Mouse (Mus musculus) MN1 (cell line): ENCODE data around the gene Calm4.
"Not testable (repeated sequence)": the region's sequence is repeated elsewhere in the genome, so short reads cannot be mapped to it uniquely, and the experiment has no call there.

Experiments used
- DNase-seq: peaks from one replicate; pipeline ENCODE4 v3.0.0-alpha.2; 2016; ENCODE audit warnings: low spot score

Gene Calm4

DNA sequence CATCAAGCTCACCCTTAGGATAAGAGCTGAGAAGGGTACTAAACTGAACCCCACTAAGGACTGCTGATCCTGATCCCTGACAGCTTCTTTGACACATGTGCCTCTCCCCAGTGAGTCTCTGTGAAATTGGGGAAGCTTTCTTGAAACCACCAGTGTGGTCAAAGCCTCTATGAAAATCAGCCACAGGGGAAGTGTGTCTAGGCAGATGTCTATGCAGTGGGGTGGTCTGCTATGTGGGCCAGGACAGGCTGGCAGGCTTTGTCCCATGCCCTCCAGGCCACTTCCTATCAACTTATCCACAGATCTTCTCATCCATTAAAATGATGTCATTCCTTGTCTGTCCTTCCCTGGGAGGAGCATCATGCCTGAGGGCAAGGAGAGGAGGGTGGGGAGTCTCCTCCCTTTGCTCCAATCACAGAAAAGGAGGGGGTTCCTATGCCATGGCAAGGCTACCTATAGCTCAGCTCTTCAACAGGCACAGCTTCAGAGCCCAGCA is at the start of gene Calm4:
TSS of gene Calm4 (plus strand) at position 446 of the 496 bp plus-strand sequence.
- not testable (repeated sequence) for DNase-seq

- DNase-seq, result no peak
These were observed 49.0 kb upstream of the Calm4 start for GRCm38 (mm10) chr13:3788588-3788987.

- no peak for DNase-seq
These were observed 48.0 kb upstream of the Calm4 start for GRCm38 (mm10) chr13:3789531-3789930.

GRCm38 (mm10) chr13:3796649-3797048 is 40.9 kb upstream of the Calm4 start:
- DNase-seq, result no peak

GRCm38 (mm10) chr13:3798751-3799150 is 38.8 kb upstream of the Calm4 start:
- no peak for DNase-seq

GRCm38 (mm10) chr13:3799386-3799785 is 38.2 kb upstream of the Calm4 start:
- no peak for DNase-seq

DNA sequence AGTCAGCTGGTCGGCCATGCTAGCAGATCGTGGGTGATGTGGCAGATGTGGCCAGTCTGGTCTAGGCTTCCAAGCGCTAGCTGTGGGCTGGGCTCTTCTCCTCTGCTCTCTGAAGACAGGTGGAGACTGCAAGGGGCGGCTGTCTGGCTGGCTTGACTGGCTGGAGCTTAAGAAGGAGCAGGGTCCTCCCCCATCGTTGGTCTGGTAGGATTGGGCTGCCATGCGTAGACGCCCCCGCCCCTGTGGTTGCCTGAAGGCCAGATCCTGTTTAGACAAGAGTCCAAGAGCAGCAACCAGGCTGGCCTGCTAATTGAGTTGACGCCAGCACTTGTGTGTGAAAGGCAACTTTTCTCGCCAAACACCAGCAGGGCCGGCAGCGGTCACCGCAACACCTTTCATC is 33.4 kb upstream of the Calm4 start, which contains the start of gene Calml3:
TSS of gene Calml3 (minus strand) at position 131 of the 400 bp plus-strand sequence.
- no peak for DNase-seq

DNA sequence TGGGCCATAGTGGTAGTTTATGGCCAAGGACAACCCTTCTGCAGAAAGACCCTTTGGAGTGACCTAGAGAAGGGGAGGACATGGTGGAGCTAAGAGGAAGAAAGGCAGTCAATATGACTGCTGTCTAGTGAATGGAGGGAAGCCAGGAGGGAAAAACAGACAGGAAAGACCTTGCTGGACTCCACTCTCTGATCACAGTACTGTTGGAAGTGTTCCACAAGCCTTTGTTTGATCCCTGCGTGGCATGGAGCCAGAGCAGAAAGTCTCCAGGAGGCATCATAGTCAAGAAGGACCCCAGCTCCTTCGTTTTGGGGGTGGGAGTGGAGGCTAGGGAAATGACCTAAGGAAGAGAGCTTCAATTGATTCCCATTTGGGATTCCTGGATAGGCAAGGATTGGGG is 32.4 kb upstream of the Calm4 start:
- DNase-seq, result no peak

DNA sequence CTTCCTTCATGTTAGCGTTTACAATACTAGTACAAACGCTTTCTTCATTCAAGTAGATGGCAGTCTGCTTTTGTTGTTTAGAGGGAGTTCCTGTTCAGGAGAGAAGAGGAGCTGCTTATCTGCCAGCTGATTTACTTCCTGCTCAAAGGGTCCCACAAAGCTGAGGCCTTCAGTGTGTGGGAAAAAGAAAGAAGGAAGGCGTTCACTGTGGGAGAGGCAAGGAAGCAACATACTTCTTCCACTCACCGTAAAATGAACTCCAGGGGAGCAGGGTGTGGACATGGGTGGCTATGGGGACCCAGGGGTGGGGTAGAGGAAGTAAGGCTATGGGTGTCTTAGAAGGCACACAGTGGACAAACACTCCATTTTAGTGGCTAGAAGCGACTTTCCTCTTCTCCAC is 31.9 kb upstream of the Calm4 start:
- no peak for DNase-seq

GRCm38 (mm10) chr13:3807131-3807827 is 30.3 kb upstream of the Calm4 start:
- no peak for DNase-seq

DNA sequence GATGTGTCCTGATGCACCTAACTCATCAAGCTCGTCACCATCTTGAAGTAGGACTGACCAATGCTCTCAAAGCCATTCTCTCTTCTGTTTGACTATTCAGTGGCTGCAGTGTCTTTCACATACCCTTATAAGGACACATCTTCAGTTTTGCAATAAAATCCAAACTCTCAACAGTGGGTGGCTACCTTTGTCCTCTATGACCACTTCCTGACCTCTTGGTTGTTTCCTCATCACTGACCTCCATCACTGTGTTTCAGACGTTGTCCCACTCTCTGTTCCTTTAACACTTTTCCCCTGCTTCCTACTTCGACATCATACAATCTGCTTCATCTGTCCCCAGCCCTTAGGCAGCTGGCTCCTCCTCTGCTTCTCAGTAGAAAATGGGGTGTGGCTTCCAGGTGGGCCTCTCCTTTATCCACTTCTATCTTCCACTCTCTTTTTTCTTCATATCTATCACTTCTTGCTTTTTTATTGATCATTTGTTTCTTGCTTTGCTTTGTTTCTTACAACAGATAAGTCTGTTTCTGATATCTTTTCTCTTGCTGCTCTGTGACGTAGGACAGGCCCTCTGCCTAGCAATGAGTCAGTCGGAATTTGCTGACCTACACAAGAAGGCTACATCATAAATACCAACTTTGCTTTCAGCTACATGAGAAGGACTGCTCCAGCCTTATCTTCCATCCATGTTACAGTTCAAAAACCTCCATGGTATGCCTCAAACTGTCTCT is 19.4 kb upstream of the Calm4 start:
- no peak for DNase-seq

- no peak for DNase-seq
These were observed 18.8 kb upstream of the Calm4 start for GRCm38 (mm10) chr13:3818740-3819076.

DNA sequence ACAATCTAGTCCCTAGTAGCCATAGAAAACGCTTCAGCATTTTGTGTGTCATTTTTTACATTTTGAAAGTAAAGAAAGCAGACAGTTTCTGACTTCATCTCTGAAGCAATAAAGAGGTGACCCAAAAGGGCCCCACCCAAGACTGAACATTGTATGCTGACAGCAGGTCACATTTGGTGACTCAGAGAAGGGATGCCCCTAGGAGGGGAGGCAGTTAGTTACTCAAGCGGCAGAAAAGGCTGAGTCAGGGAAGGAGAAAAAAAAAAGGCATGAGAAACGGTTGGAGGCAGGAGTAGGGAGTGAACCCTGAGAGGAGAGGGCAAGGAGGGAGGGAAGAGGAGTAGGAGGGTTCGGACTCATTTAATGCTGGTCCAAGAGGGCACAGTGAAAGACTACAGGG is 15.5 kb upstream of the Calm4 start:
- DNase-seq, result no peak

DNA sequence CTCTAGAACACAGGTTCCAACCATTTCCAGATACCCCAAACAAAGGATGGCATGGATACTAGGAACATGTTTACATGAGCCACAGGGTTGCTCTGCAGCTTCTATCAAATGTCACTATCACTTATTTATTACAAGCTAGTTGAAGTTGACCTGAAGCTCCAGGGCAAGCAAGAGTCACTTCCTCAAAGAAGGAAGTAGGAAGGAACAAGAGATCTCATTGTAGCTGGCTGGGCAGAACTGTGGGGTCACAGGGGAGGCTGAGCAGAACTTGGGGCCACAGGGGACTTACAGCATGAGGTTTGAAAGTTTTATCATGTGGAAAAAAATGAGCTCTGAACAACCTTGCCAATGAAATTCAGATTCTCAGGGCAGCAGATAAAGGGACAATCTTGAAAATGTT is 11.8 kb upstream of the Calm4 start:
- DNase-seq, result no peak

- no peak for DNase-seq
These were observed 6.0 kb upstream of the Calm4 start for GRCm38 (mm10) chr13:3831546-3831945.

- DNase-seq, result no peak
These were observed 5.6 kb upstream of the Calm4 start for GRCm38 (mm10) chr13:3831994-3832393.

DNA sequence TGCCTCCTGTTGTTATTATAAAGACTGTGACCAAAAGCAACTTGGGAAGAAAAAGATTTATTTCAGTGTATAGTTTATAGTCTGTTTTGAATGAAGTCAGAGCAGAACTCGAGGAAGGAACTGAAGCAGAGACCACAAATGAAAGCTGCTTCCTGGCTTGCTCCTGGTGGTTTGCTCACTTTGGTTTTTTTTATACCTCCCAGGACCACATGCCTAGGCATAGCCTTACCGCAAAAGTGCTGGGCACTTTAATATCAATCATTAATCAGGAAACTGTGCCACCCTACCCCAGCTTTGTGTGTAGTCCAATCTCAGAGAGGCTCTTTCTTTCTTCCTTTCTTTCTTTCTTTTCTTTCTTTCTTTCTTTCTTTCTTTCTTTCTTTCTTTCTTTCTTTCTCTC is 5.1 kb upstream of the Calm4 start:
- DNase-seq, result no peak

DNA sequence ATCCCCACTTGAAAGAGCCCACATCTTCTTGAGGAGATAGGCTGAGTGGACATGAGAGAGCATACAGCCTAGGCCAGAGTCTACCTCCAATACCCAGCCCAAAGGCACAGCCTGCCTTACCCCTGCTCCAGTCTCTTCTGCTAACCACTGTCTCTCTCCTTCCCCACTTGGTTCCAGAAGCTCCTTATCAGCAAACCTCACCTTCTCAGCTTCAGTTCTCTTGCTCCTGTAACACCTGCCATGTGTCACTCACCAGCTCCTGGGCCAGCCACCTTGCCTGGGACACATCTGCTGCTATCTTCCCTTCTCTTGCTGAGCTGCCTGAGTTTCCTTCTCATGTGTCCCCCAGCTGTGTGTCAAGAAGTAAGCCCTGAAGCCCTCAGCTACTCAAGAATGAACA is 3.9 kb upstream of the Calm4 start:
- not testable (repeated sequence) for DNase-seq

DNA sequence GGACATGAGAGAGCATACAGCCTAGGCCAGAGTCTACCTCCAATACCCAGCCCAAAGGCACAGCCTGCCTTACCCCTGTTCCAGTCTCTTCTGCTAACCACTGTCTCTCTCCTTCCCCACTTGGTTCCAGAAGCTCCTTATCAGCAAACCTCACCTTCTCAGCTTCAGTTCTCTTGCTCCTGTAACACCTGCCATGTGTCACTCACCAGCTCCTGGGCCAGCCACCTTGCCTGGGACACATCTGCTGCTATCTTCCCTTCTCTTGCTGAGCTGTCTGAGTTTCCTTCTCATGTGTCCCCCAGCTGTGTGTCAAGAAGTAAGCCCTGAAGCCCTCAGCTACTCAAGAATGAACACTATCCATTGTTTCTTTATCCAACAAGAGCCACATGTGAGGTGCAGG is 3.1 kb downstream of the Calm4 start:
- DNase-seq, result not testable (repeated sequence)

GRCm38 (mm10) chr13:3850330-3850729 is 12.8 kb downstream of the Calm4 start:
- no peak for DNase-seq

DNA sequence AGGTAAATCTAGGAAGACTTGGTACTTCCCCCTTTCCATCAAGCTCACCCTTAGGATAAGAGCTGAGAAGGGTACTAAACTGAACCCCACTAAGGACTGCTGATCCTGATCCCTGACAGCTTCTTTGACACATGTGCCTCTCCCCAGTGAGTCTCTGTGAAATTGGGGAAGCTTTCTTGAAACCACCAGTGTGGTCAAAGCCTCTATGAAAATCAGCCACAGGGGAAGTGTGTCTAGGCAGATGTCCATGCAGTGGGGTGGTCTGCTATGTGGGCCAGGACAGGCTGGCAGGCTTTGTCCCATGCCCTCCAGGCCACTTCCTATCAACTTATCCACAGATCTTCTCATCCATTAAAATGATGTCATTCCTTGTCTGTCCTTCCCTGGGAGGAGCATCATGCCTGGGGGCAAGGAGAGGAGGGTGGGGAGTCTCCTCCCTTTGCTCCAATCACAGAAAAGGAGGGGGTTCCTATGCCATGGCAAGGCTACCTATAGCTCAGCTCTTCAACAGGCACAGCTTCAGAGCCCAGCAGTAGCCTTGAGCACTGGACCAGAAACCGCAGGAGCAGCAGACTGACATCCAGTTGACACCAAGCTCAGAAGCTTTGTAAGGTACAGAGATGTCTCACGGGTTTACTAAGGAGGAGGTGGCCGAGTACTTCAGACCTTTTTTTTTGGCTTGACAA is 16.2 kb downstream of the Calm4 start, which contains the start of gene Calm5:
TSS of gene Calm5 (plus strand) at position 526 of the 686 bp plus-strand sequence.
- not testable (repeated sequence) for DNase-seq

- no peak for DNase-seq
These were observed 17.3 kb downstream of the Calm4 start for GRCm38 (mm10) chr13:3854856-3855255.

- no peak for DNase-seq
These were observed 18.7 kb downstream of the Calm4 start for GRCm38 (mm10) chr13:3856252-3856651.
